Mouse (Mus musculus) lung, postnatal 0 days (tissue): Measurements from ENCODE around the gene Kif28.

Experiments
- CTCF ChIP-seq: IDR thresholded peaks from 2 replicates; pipeline ENCODE4 v1.5.1; 2016; ENCODE audit warnings: antibody characterized with exemption, mild to moderate bottlenecking
- EP300 ChIP-seq: IDR thresholded peaks from 2 replicates; pipeline ENCODE4 v1.6.1; 2016; ENCODE audit warnings: antibody characterized with exemption, mild to moderate bottlenecking, control low read depth

DNA sequence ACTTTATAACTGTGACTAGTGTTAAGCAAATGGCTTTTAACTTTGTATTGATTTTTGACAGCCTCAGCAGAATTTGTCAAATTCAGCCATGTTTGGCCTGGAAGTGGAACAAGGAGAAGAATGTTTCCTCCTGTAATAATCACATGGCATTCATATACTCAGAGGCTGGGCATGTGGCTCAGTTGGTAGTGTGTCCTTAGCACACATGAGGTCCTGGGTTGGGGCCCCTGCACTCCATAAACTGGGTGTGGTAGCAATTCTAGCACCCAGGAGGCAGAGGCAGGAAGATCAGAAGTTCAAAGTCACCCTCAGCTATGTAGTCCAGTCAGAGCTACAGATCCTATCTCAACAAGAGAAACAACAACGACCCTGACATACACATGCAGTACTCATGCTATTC lies 57.8 kb downstream of the Kif28 start:
- TF ChIP-seq CTCF: no peak
- TF ChIP-seq EP300: no peak
